Mouse (Mus musculus) ES-Bruce4 (cell line): ENCODE results near the gene Cebpa. TPM values are rescaled to one million over a fixed set of nuclear protein-coding genes. Genes with fewer than 3 reads are reported as not detected.

Source experiments
- H3K27ac ChIP-seq: 2 replicates; pipeline ENCODE4 v1.5.1; 2012; ENCODE audit warnings: low read length, inconsistent platforms; ENCODE audit not compliant: insufficient read depth
- H3K27me3 ChIP-seq: 2 replicates; pipeline ENCODE4 v1.6.1; 2012; ENCODE audit warnings: mild to moderate bottlenecking, low read length, inconsistent platforms; ENCODE audit not compliant: control insufficient read depth, poor library complexity, insufficient read depth, severe bottlenecking
- H3K36me3 ChIP-seq: 2 replicates; pipeline ENCODE4 v1.6.1; 2012; ENCODE audit warnings: inconsistent platforms, mild to moderate bottlenecking, low read length, moderate library complexity; ENCODE audit not compliant: control insufficient read depth, poor library complexity, insufficient read depth, severe bottlenecking
- H3K4me1 ChIP-seq: one replicate; pipeline ENCODE4 v1.8.1; 2011; ENCODE audit warnings: low read length; ENCODE audit not compliant: control insufficient read depth, insufficient read depth
- H3K4me3 ChIP-seq: 2 replicates; pipeline ENCODE4 v1.5.1; 2011; ENCODE audit warnings: low read depth, mild to moderate bottlenecking, low read length
- H3K9ac ChIP-seq: 2 replicates; pipeline ENCODE4 v1.6.1; 2012; ENCODE audit warnings: low read depth, mild to moderate bottlenecking, inconsistent platforms; ENCODE audit not compliant: poor library complexity, severe bottlenecking
- H3K9me3 ChIP-seq: replicated peaks from 2 replicates; pipeline ENCODE4 v1.6.1; 2012; ENCODE audit warnings: mild to moderate bottlenecking, low read length, inconsistent platforms; ENCODE audit not compliant: control insufficient read depth, poor library complexity, insufficient read depth, severe bottlenecking
- CTCF ChIP-seq: IDR thresholded peaks from one replicate; pipeline ENCODE4 v1.8.1; 2011; ENCODE audit warnings: low read depth, low read length
- EP300 ChIP-seq: IDR thresholded peaks from 2 replicates; pipeline ENCODE4 v1.6.1; 2011; ENCODE audit warnings: low read depth, low read length; ENCODE audit not compliant: insufficient read depth
- POLR2A ChIP-seq: IDR thresholded peaks from one replicate; pipeline ENCODE4 v1.8.1; 2011; ENCODE audit warnings: low read length; ENCODE audit not compliant: insufficient read depth
- polyA plus RNA-seq: library from polyadenylated mRNA; stranded (reverse); fragments of >200 nt; gene quantifications from 2 replicates; pipeline ENCODE4 v1.2.4, GENCODE M21; 2011; ENCODE audit warnings: low read depth; ENCODE audit not compliant: missing spikeins, insufficient read depth, insufficient read length

Gene Cebpa
- polyA plus RNA-seq, 1 experiment, result 1.7 TPM

GRCm38 (mm10) chr7:35157512-35157911 is 38.4 kb downstream of the Cebpa start:
- H3K36me3 ChIP-seq, result no peaks in the 10 kb centered on the region
- no peaks in the 10 kb centered on the region for H3K27me3 ChIP-seq
- no peak overlapping the region for H3K4me3 ChIP-seq
- no peaks in the 10 kb centered on the region; the same call in 1 of the 2 replicates for H3K9me3 ChIP-seq
- TF ChIP-seq EP300, result no peak
- TF ChIP-seq CTCF, result no peak
- no peak for TF ChIP-seq POLR2A
- no peaks in the 10 kb centered on the region for H3K4me1 ChIP-seq
- no peak overlapping the region for H3K27ac ChIP-seq
- no peak overlapping the region for H3K9ac ChIP-seq

GRCm38 (mm10) chr7:35162443-35162842 is 43.4 kb downstream of the Cebpa start:
- Histone ChIP-seq H3K27ac (no peak overlapping the region), H3K27me3 (no peaks in the 10 kb centered on the region), H3K36me3 (no peaks in the 10 kb centered on the region), H3K9me3 (no peaks in the 10 kb centered on the region; the same call in 1 of the 2 replicates), H3K9ac (no peak overlapping the region), H3K4me3 (no peak overlapping the region), H3K4me1 (no peaks in the 10 kb centered on the region)
- no peak for TF ChIP-seq CTCF
- no peak for TF ChIP-seq POLR2A
- TF ChIP-seq EP300, result no peak

GRCm38 (mm10) chr7:35163600-35163999 is 44.5 kb downstream of the Cebpa start:
- H3K4me3 ChIP-seq, result no peak overlapping the region
- H3K9ac ChIP-seq, result no peak overlapping the region
- H3K27ac ChIP-seq, result no peak overlapping the region
- no peaks in the 10 kb centered on the region for H3K27me3 ChIP-seq
- H3K36me3 ChIP-seq, result no peaks in the 10 kb centered on the region
- no peaks in the 10 kb centered on the region for H3K4me1 ChIP-seq
- TF ChIP-seq CTCF (no peak), POLR2A (no peak), EP300 (no peak)
- no peaks in the 10 kb centered on the region; the same call in 1 of the 2 replicates for H3K9me3 ChIP-seq

- Histone ChIP-seq H3K27ac (no peak overlapping the region), H3K4me1 (no peaks in the 10 kb centered on the region), H3K9me3 (no peaks in the 10 kb centered on the region; the same call in 1 of the 2 replicates), H3K36me3 (no peaks in the 10 kb centered on the region), H3K4me3 (no peak overlapping the region), H3K27me3 (no peaks in the 10 kb centered on the region), H3K9ac (no peak overlapping the region)
- TF ChIP-seq POLR2A, result no peak
- no peak for TF ChIP-seq EP300
- no peak for TF ChIP-seq CTCF
Observed at GRCm38 (mm10) chr7:35164131-35164530, 45.0 kb downstream of the Cebpa start.

GRCm38 (mm10) chr7:35166988-35167387 is 47.9 kb downstream of the Cebpa start:
- Histone ChIP-seq H3K9ac (no peak overlapping the region), H3K27me3 (no peaks in the 10 kb centered on the region), H3K4me3 (no peak overlapping the region), H3K27ac (no peak overlapping the region), H3K9me3 (no peaks in the 10 kb centered on the region), H3K36me3 (no peaks in the 10 kb centered on the region), H3K4me1 (peaks cover 3% of the 10 kb centered on the region)
- no peak for TF ChIP-seq CTCF
- TF ChIP-seq EP300, result no peak
- TF ChIP-seq POLR2A, result no peak

GRCm38 (mm10) chr7:35167925-35168324 is 48.8 kb downstream of the Cebpa start:
- TF ChIP-seq EP300 (no peak), CTCF (no peak), POLR2A (no peak)

More at GRCm38 (mm10) chr7:35167925-35168324, 48.8 kb downstream of the Cebpa start:
- Histone ChIP-seq H3K27me3 (no peaks in the 10 kb centered on the region), H3K36me3 (no peaks in the 10 kb centered on the region), H3K4me1 (peaks cover 3% of the 10 kb centered on the region), H3K4me3 (no peak overlapping the region), H3K9ac (no peak overlapping the region), H3K9me3 (no peaks in the 10 kb centered on the region), H3K27ac (no peak overlapping the region)
